Mouse (Mus musculus): Measurements from ENCODE around the gene Actn4.

- TF ChIP-seq CTCF (IDR thresholded peaks at IDR 0.05; ENCODE audit: control insufficient read depth, insufficient read depth, low read length) (no peak), POLR2A (IDR thresholded peaks at IDR 0.05; ENCODE audit: borderline replicate concordance, control insufficient read depth, low read depth, low read length) (no peak)
Observed at GRCm38 (mm10) chr7:28922606-28923005, 39.5 kb downstream of the Actn4 start.
